Mouse (Mus musculus) embryonic facial prominence, embryonic 10.5 days (tissue): Measurements from ENCODE around the gene Rrbp1. TPM values are rescaled to one million over a fixed set of nuclear protein-coding genes. Genes with fewer than 3 reads are reported as not detected.
A peak's percentile ranks its signal among the peaks of the same experiment; 100 is the strongest.

ENCODE experiments used
- DNase-seq: peaks from one replicate; pipeline ENCODE4 v3.0.0-alpha.2; 2017; ENCODE audit warnings: low spot score
- H3K27ac ChIP-seq: fragments of 300-500 bp; sonication (generic); replicated peaks from 2 replicates; pipeline ENCODE4 v1.5.1; 2016; ENCODE audit warnings: mild to moderate bottlenecking
- H3K27me3 ChIP-seq: fragments of 300-500 bp; sonication (generic); replicated peaks from 2 replicates; pipeline ENCODE4 v1.6.1; 2016; ENCODE audit warnings: low read depth, mild to moderate bottlenecking; ENCODE audit not compliant: poor library complexity, severe bottlenecking
- H3K36me3 ChIP-seq: fragments of 300-500 bp; sonication (generic); replicated peaks from 2 replicates; pipeline ENCODE4 v1.6.1; 2016; ENCODE audit warnings: mild to moderate bottlenecking, moderate library complexity
- H3K4me1 ChIP-seq: fragments of 300-500 bp; sonication (generic); 2 replicates; pipeline ENCODE4 v1.6.1; 2016
- H3K4me3 ChIP-seq: fragments of 300-500 bp; sonication (generic); 2 replicates; pipeline ENCODE4 v1.5.1; 2016; ENCODE audit warnings: mild to moderate bottlenecking, moderate library complexity
- H3K9me3 ChIP-seq: fragments of 300-500 bp; sonication (generic); 2 replicates; pipeline ENCODE4 v1.6.1; 2016; ENCODE audit warnings: mild to moderate bottlenecking
- WGBS: fragments of 180-500 bp; shearing (Covaris S2); methylation state at CpG from one replicate; pipeline ENCODE4 v1.1.7; 2016; 5-methylcytosine and 5-hydroxymethylcytosine counted together
- polyA plus RNA-seq: library from polyadenylated mRNA; unstranded; fragments of >200 nt; fragmentation: Nextera tagmentation; extraction: Ambion mirVana; gene quantifications from 2 replicates; pipeline ENCODE4 v1.2.1, GENCODE M21; 2016

Rrbp1 gene
- polyA plus RNA-seq, 1 experiment from 2014 or later = 57.8 TPM

GRCm38 (mm10) chr2:144002229-144002984, 8.7 kb downstream of the Rrbp1 start:
- no peak overlapping the region for H3K27ac ChIP-seq
- H3K27me3 ChIP-seq = no peaks in the 10 kb centered on the region
- no peak for DNase-seq
- H3K36me3 ChIP-seq = 0 out of 2 replicates have a peak, but pooled peaks cover 13% of the 10 kb centered on the region
- H3K4me3 ChIP-seq = no peak overlapping the region
- 84% methylated on average over 5 of the region's 5 CpGs for WGBS
- no peaks in the 10 kb centered on the region for H3K9me3 ChIP-seq
- H3K4me1 ChIP-seq = peaks cover 18% of the 10 kb centered on the region

DNA sequence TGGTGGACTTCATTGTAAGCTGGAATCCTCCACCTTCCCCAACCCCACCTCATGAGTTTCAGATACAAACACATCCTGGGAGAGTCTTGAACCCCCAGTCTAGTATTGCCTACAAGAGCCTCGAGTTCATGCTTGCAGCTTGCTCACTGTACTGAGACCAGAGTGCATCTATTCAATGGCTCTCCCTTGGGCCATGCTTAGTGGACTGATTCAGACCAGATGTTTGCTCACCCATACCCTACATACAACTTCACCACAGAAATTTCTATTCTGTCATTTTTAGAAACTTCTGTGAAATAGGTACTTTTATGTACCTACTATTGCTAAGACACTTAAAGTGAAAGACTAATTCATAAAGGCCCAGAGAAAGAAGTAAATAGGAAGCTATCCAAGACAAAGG, 18.1 kb downstream of the Rrbp1 start:
- Histone ChIP-seq H3K4me3 (no peak overlapping the region), H3K27me3 (no peaks in the 10 kb centered on the region), H3K9me3 (no peaks in the 10 kb centered on the region), H3K27ac (no peak overlapping the region), H3K4me1 (no peaks in the 10 kb centered on the region), H3K36me3 (peaks cover 20% of the 10 kb centered on the region)
- 67% methylated on average over 1 of the region's 1 CpGs for WGBS
- no peak for DNase-seq

DNA sequence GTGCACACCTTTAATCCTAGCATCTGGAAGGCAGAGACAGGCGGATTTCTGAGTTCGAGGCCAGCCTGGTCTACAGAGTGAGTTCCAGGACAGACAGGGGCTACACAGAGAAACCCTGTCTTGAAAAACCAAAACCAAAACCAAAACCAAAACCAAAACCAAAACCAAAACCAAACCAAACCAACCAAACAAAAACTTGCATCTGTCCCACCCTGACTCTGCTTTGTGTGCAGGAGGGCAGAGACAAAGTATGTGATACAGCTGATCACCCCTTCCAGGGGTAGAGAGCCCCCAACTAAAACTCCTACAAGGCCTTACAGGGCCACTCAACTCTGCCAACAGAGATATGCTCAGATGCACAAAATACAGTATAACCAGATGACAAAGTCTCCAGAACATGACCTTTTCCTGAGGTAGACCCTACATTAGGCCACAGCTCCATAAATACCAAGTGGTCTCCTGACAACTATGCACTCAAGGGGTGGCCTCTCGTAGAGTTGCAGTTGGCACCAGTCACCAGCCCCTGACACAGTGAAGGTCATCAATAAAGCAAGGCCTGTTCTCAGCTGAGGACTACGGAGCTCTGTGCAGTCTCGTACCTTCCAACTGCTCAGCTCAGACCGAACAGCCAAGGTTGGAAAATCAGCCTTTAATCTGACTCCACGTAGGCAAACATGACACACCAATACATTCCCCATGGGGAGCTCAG, 18.9 kb downstream of the Rrbp1 start:
- 93% methylated on average over 7 of the region's 7 CpGs for WGBS
- Histone ChIP-seq H3K9me3 (no peaks in the 10 kb centered on the region), H3K36me3 (peaks cover 29% of the 10 kb centered on the region), H3K4me3 (no peak overlapping the region), H3K27me3 (no peaks in the 10 kb centered on the region), H3K4me1 (no peaks in the 10 kb centered on the region), H3K27ac (no peak overlapping the region)
- no peak for DNase-seq

GRCm38 (mm10) chr2:143990997-143991396, 20.1 kb downstream of the Rrbp1 start:
- Histone ChIP-seq H3K27me3 (no peaks in the 10 kb centered on the region), H3K27ac (no peak overlapping the region), H3K4me1 (no peaks in the 10 kb centered on the region), H3K9me3 (no peaks in the 10 kb centered on the region), H3K4me3 (no peak overlapping the region), H3K36me3 (peaks cover 36% of the 10 kb centered on the region)
- WGBS = 55% methylated on average over 1 of the region's 1 CpGs
- no peak for DNase-seq

DNA sequence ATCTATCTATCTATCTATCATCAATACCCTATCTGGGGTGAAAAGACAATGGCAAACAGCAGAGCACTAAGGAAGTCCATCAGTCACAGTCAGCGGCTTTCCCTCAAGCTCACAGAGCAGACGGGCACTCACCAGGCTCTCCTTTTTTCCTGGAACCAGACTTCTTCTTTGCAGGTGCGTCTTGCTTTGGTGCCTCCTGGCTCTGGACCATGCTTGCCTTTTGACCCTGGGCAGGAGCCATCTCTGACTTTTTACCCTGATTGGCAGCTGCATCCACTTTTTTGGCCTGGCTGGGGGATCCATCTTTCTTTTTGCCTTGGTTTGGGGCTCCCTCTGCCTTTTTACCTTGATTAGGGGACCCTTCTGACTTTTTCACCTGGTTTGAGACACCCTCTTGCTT, 23.0 kb downstream of the Rrbp1 start:
- H3K27me3 ChIP-seq = no peaks in the 10 kb centered on the region
- WGBS = 86% methylated on average over 3 of the region's 3 CpGs
- no peak overlapping the region for H3K27ac ChIP-seq
- H3K36me3 ChIP-seq = peaks cover 60% of the 10 kb centered on the region
- no peak for DNase-seq
- H3K9me3 ChIP-seq = no peaks in the 10 kb centered on the region
- H3K4me3 ChIP-seq = no peak overlapping the region
- no peaks in the 10 kb centered on the region for H3K4me1 ChIP-seq

- H3K9me3 ChIP-seq = no peaks in the 10 kb centered on the region
- no peaks in the 10 kb centered on the region for H3K4me1 ChIP-seq
- H3K36me3 ChIP-seq = peaks cover 60% of the 10 kb centered on the region
- no peak for DNase-seq
- no peak overlapping the region for H3K27ac ChIP-seq
- no peak overlapping the region for H3K4me3 ChIP-seq
- 81% methylated on average over 2 of the region's 2 CpGs for WGBS
- no peaks in the 10 kb centered on the region for H3K27me3 ChIP-seq
Measured at GRCm38 (mm10) chr2:143987485-143987884, 23.6 kb downstream of the Rrbp1 start.

- no peaks in the 10 kb centered on the region for H3K9me3 ChIP-seq
- H3K4me3 ChIP-seq = no peak overlapping the region
- DNase-seq = no peak
- 67% methylated on average over 2 of the region's 2 CpGs for WGBS
- no peaks in the 10 kb centered on the region for H3K27me3 ChIP-seq
- H3K4me1 ChIP-seq = no peaks in the 10 kb centered on the region
- H3K27ac ChIP-seq = no peak overlapping the region
- H3K36me3 ChIP-seq = peaks cover 58% of the 10 kb centered on the region
Measured at GRCm38 (mm10) chr2:143983482-143983881, 27.6 kb downstream of the Rrbp1 start.

- Histone ChIP-seq H3K27me3 (no peaks in the 10 kb centered on the region), H3K4me3 (no peak overlapping the region), H3K27ac (no peak overlapping the region), H3K9me3 (no peaks in the 10 kb centered on the region), H3K36me3 (peaks cover 54% of the 10 kb centered on the region), H3K4me1 (no peaks in the 10 kb centered on the region)
- 64% methylated on average over 3 of the region's 3 CpGs for WGBS
- no peak for DNase-seq
Measured at GRCm38 (mm10) chr2:143982901-143983300, 28.2 kb downstream of the Rrbp1 start.

GRCm38 (mm10) chr2:143982152-143982551, 28.9 kb downstream of the Rrbp1 start:
- Histone ChIP-seq H3K9me3 (no peaks in the 10 kb centered on the region), H3K36me3 (peaks cover 47% of the 10 kb centered on the region), H3K4me1 (no peaks in the 10 kb centered on the region), H3K27ac (no peak overlapping the region), H3K27me3 (no peaks in the 10 kb centered on the region), H3K4me3 (no peak overlapping the region)
- WGBS = 79% methylated on average over 4 of the region's 4 CpGs
- DNase-seq = no peak

- DNase-seq = peak; percentile 80
- H3K9me3 ChIP-seq = no peaks in the 10 kb centered on the region
- no peak overlapping the region for H3K4me3 ChIP-seq
- H3K4me1 ChIP-seq = no peaks in the 10 kb centered on the region
- no peaks in the 10 kb centered on the region for H3K27me3 ChIP-seq
- H3K36me3 ChIP-seq = peaks cover 39% of the 10 kb centered on the region
- WGBS = 42% methylated on average over 6 of the region's 6 CpGs
- H3K27ac ChIP-seq = no peak overlapping the region
Measured at GRCm38 (mm10) chr2:143980781-143981398, 30.2 kb downstream of the Rrbp1 start.

GRCm38 (mm10) chr2:143978444-143979147, 32.5 kb downstream of the Rrbp1 start:
- H3K4me3 ChIP-seq = no peak overlapping the region
- WGBS = 93% methylated on average over 8 of the region's 8 CpGs
- no peaks in the 10 kb centered on the region for H3K27me3 ChIP-seq
- no peaks in the 10 kb centered on the region for H3K9me3 ChIP-seq
- DNase-seq = no peak
- no peak overlapping the region for H3K27ac ChIP-seq
- peaks cover 36% of the 10 kb centered on the region for H3K36me3 ChIP-seq
- no peaks in the 10 kb centered on the region for H3K4me1 ChIP-seq

DNA sequence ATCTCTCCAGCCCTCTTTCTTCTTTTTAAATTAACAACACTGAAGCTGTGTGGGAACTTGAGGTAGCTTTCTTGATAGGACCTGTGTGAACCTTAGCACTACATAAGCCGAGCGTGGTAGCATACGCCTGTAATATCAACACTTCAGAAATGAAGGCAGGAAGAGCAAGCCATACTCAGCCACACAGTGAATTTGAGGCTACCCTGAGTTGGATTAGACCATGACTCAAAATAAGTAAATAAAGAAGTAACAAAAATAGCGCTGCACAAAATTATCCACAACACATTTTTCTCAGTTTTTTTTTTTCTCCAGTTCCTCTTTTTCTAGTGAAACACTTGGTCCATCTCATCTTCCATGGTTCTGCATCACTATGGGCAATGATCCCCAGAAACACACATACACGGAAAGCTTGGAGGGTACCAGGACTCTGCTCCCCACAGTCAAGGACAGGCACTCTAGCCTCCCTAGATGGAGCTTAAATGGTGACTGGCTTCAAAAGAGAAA, 35.9 kb downstream of the Rrbp1 start:
- no peak for DNase-seq

More for the DNA sequence above, 35.9 kb downstream of the Rrbp1 start:
- no peak overlapping the region for H3K27ac ChIP-seq
- H3K4me3 ChIP-seq = no peak overlapping the region
- 94% methylated on average over 5 of the region's 5 CpGs for WGBS
- no peaks in the 10 kb centered on the region for H3K9me3 ChIP-seq
- no peaks in the 10 kb centered on the region for H3K4me1 ChIP-seq
- peaks cover 70% of the 10 kb centered on the region for H3K36me3 ChIP-seq
- H3K27me3 ChIP-seq = no peaks in the 10 kb centered on the region
